Mouse (Mus musculus) CH12.LX (cell line): Measurements from ENCODE around the gene Inpp5d. TPM values are rescaled to one million over a fixed set of nuclear protein-coding genes. Genes with fewer than 3 reads are reported as not detected.

Source experiments
- DNase-seq: peaks from one replicate; pipeline ENCODE4 v3.0.0-alpha.2; 2013; ENCODE audit errors: extremely low read depth
- H3K27ac ChIP-seq: 2 replicates; pipeline ENCODE4 v1.5.1; 2012; ENCODE audit warnings: low read depth, mild to moderate bottlenecking, control low read depth, moderate library complexity; ENCODE audit not compliant: insufficient read depth
- H3K27me3 ChIP-seq: replicated peaks from 2 replicates; pipeline ENCODE3; 2012; ENCODE audit warnings: inconsistent platforms
- H3K36me3 ChIP-seq, 2 experiments: replicated peaks in 1 of 2; 2 replicates each; pipeline versions ENCODE3 to v1.6.1; 2012; ENCODE audit warnings: inconsistent platforms in 1 of 2, low read length in 1 of 2, mild to moderate bottlenecking in 1 of 2, mixed read lengths in 1 of 2, moderate library complexity in 1 of 2; ENCODE audit not compliant: control insufficient read depth in 1 of 2, insufficient read depth in 1 of 2
- H3K4me1 ChIP-seq, 2 experiments: 2 replicates each; pipeline ENCODE4 v1.6.1; 2012; ENCODE audit warnings: inconsistent platforms in 1 of 2, moderate library complexity in 1 of 2; ENCODE audit not compliant: insufficient read depth in 2 of 2, control insufficient read depth in 1 of 2
- H3K4me2 ChIP-seq: 2 replicates; pipeline ENCODE4 v1.6.1; 2012; ENCODE audit warnings: low read depth, mild to moderate bottlenecking, control low read depth; ENCODE audit not compliant: poor library complexity, insufficient read depth, severe bottlenecking
- H3K4me3 ChIP-seq, 3 experiments: fragments of 150-350 bp in 1 of 3; sonication (generic) in 1 of 3; replicated peaks in 1 of 3; 2 replicates each; pipeline versions ENCODE3 to v1.5.1; 2011 to 2012; ENCODE audit warnings: low read depth in 2 of 3, low read length in 2 of 3, mild to moderate bottlenecking in 2 of 3, moderate library complexity in 2 of 3, control low read depth in 1 of 3, improper control_type of control experiment in 1 of 3, inconsistent platforms in 1 of 3, mixed read lengths in 1 of 3; ENCODE audit not compliant: poor library complexity in 1 of 3
- H3K79me2 ChIP-seq: replicated peaks from 2 replicates; pipeline ENCODE4 v1.6.1; 2012; ENCODE audit warnings: mild to moderate bottlenecking, moderate library complexity; ENCODE audit not compliant: control insufficient read depth, poor library complexity, insufficient read depth, severe bottlenecking; ENCODE audit errors: extremely low read depth
- H3K9ac ChIP-seq: 2 replicates; pipeline ENCODE4 v1.6.1; 2012; ENCODE audit warnings: low read depth, mild to moderate bottlenecking, control low read depth, moderate library complexity; ENCODE audit not compliant: insufficient read depth
- H3K9me3 ChIP-seq: replicated peaks from 2 replicates; pipeline ENCODE3; 2012; ENCODE audit warnings: low read length, inconsistent platforms, mixed read lengths
- BHLHE40 ChIP-seq: IDR thresholded peaks from 2 replicates; pipeline ENCODE4 v1.6.1; 2011; ENCODE audit warnings: mild to moderate bottlenecking, low read depth, low read length, improper control_type of control experiment
- CHD1 ChIP-seq: IDR thresholded peaks from 2 replicates; pipeline ENCODE4 v1.6.1; 2012; ENCODE audit warnings: low read depth, low read length, improper control_type of control experiment, inconsistent platforms
- CTCF ChIP-seq, 2 experiments: IDR thresholded peaks in 1 of 2; conservative IDR thresholded peaks in 1 of 2; 2 replicates each; pipeline ENCODE4 v1.5.1; 2011 to 2012; ENCODE audit warnings: low read depth in 2 of 2, low read length in 2 of 2, improper control_type of control experiment in 1 of 2, inconsistent platforms in 1 of 2, mild to moderate bottlenecking in 1 of 2, moderate library complexity in 1 of 2
- E2F4 ChIP-seq: IDR thresholded peaks from 2 replicates; pipeline ENCODE4 v1.6.1; 2011; ENCODE audit warnings: low read depth, low read length, improper control_type of control experiment; ENCODE audit not compliant: insufficient replicate concordance
- ELF1 ChIP-seq: IDR thresholded peaks from 2 replicates; pipeline ENCODE4 v1.6.1; 2014; ENCODE audit warnings: low read depth, mild to moderate bottlenecking, inconsistent platforms, low read length, improper control_type of control experiment
- ETS1 ChIP-seq: conservative IDR thresholded peaks from 2 replicates; pipeline ENCODE4 v1.6.1; 2012; ENCODE audit warnings: low read depth, mild to moderate bottlenecking, inconsistent platforms, low read length, improper control_type of control experiment, moderate library complexity
- HCFC1 ChIP-seq: IDR thresholded peaks from 2 replicates; pipeline ENCODE4 v1.6.1; 2012; ENCODE audit warnings: low read depth, mild to moderate bottlenecking, inconsistent platforms, low read length, improper control_type of control experiment
- IRF4 ChIP-seq: IDR thresholded peaks from 2 replicates; pipeline ENCODE4 v1.6.1; 2014; ENCODE audit warnings: low read depth, mild to moderate bottlenecking, inconsistent platforms, low read length, improper control_type of control experiment
- JUND ChIP-seq: conservative IDR thresholded peaks from 2 replicates; pipeline ENCODE4 v1.6.1; 2011; ENCODE audit warnings: low read depth, low read length, improper control_type of control experiment
- KAT2A ChIP-seq: IDR thresholded peaks from 2 replicates; pipeline ENCODE4 v1.6.1; 2012; ENCODE audit warnings: low read length, improper control_type of control experiment, inconsistent platforms; ENCODE audit not compliant: insufficient replicate concordance
- MAFK ChIP-seq: IDR thresholded peaks from 2 replicates; pipeline ENCODE4 v1.6.1; 2011; ENCODE audit warnings: low read length, improper control_type of control experiment; ENCODE audit not compliant: insufficient replicate concordance
- MEF2A ChIP-seq: IDR thresholded peaks from 2 replicates; pipeline ENCODE4 v1.6.1; 2014; ENCODE audit warnings: low read depth, mild to moderate bottlenecking, inconsistent platforms, low read length, improper control_type of control experiment, borderline replicate concordance
- MYC ChIP-seq: IDR thresholded peaks from 2 replicates; pipeline ENCODE4 v1.6.1; 2011; ENCODE audit warnings: low read depth, mild to moderate bottlenecking, improper control_type of control experiment, low read length
- NRF1 ChIP-seq: IDR thresholded peaks from 2 replicates; pipeline ENCODE4 v1.6.1; 2014; ENCODE audit warnings: low read depth, mild to moderate bottlenecking, inconsistent platforms, low read length, improper control_type of control experiment, moderate library complexity
- PAX5 ChIP-seq: IDR thresholded peaks from 2 replicates; pipeline ENCODE4 v1.6.1; 2012; ENCODE audit warnings: low read length, inconsistent platforms, mixed read lengths
- POLR2A ChIP-seq: IDR thresholded peaks from 2 replicates; pipeline ENCODE4 v1.6.1; 2011; ENCODE audit warnings: low read depth, mild to moderate bottlenecking, improper control_type of control experiment, low read length
- POLR2AphosphoS2 ChIP-seq: IDR thresholded peaks from 2 replicates; pipeline ENCODE4 v1.6.1; 2011; ENCODE audit warnings: low read depth, low read length, improper control_type of control experiment
- RAD21 ChIP-seq: IDR thresholded peaks from 2 replicates; pipeline ENCODE4 v1.6.1; 2011; ENCODE audit warnings: low read depth, mild to moderate bottlenecking, low read length, improper control_type of control experiment, moderate library complexity
- SIN3A ChIP-seq: IDR thresholded peaks from 2 replicates; pipeline ENCODE4 v1.6.1; 2012; ENCODE audit warnings: low read length, improper control_type of control experiment, inconsistent platforms
- TBP ChIP-seq: conservative IDR thresholded peaks from 2 replicates; pipeline ENCODE4 v1.6.1; 2011; ENCODE audit warnings: low read depth, low read length, improper control_type of control experiment
- TCF12 ChIP-seq: IDR thresholded peaks from 2 replicates; pipeline ENCODE4 v1.6.1; 2014; ENCODE audit warnings: low read depth, mild to moderate bottlenecking, inconsistent platforms, low read length, improper control_type of control experiment
- UBTF ChIP-seq: IDR thresholded peaks from 2 replicates; pipeline ENCODE4 v1.6.1; 2012; ENCODE audit warnings: low read depth, mild to moderate bottlenecking, inconsistent platforms, low read length, improper control_type of control experiment, moderate library complexity
- ZC3H11A ChIP-seq: IDR thresholded peaks from 2 replicates; pipeline ENCODE4 v1.6.1; 2012; ENCODE audit warnings: low read depth, mild to moderate bottlenecking, inconsistent platforms, low read length, improper control_type of control experiment
- ZKSCAN1 ChIP-seq: IDR thresholded peaks from 2 replicates; pipeline ENCODE4 v1.6.1; 2012; ENCODE audit warnings: low read depth, inconsistent platforms, low read length, improper control_type of control experiment, borderline replicate concordance
- ZMIZ1 ChIP-seq: IDR thresholded peaks from 2 replicates; pipeline ENCODE4 v1.6.1; 2012; ENCODE audit warnings: low read depth, mild to moderate bottlenecking, inconsistent platforms, low read length, improper control_type of control experiment
- ZNF384 ChIP-seq: IDR thresholded peaks from 2 replicates; pipeline ENCODE4 v1.6.1; 2012; ENCODE audit warnings: low read depth, low read length, improper control_type of control experiment, inconsistent platforms
- dilution Hi-C: fragments of 300-500 bp; cut with MboI; formaldehyde crosslinking; loops from 2 replicates; pipeline ENCODE4 v1.14.3; 2020; ENCODE audit warnings: low sequenced_read_pairs; ENCODE audit not compliant: extremely low pct_unique_long_range_greater_than_20kb, extremely low pct_ligation_motif_present
- in situ Hi-C: fragments of 300-500 bp; cut with MboI; formaldehyde crosslinking; loops from 3 replicates; pipeline ENCODE4 v1.14.3; 2019; ENCODE audit warnings: low sequenced_read_pairs, low pct_ligation_motif_present, low pct_unique_long_range_greater_than_20kb, mixed read lengths
- polyA plus RNA-seq: library from polyadenylated mRNA; unstranded; fragments of >175 nt; gene quantifications from 2 replicates; pipeline ENCODE4 v1.2.1, GENCODE M21; 2012; ENCODE audit warnings: low read depth; ENCODE audit not compliant: insufficient read length
- total RNA-seq, 2 experiments: library from RNA; depleted of rRNA; stranded (reverse); fragments of 300-350 nt in 1 of 2; fragments of >200 nt in 1 of 2; gene quantifications; 2 replicates each; pipeline ENCODE4 v1.2.3; 2012 to 2014

Gene Inpp5d
- total and polyA plus RNA-seq, 3 experiments: 97.1 to 109 (median 106) TPM

DNA sequence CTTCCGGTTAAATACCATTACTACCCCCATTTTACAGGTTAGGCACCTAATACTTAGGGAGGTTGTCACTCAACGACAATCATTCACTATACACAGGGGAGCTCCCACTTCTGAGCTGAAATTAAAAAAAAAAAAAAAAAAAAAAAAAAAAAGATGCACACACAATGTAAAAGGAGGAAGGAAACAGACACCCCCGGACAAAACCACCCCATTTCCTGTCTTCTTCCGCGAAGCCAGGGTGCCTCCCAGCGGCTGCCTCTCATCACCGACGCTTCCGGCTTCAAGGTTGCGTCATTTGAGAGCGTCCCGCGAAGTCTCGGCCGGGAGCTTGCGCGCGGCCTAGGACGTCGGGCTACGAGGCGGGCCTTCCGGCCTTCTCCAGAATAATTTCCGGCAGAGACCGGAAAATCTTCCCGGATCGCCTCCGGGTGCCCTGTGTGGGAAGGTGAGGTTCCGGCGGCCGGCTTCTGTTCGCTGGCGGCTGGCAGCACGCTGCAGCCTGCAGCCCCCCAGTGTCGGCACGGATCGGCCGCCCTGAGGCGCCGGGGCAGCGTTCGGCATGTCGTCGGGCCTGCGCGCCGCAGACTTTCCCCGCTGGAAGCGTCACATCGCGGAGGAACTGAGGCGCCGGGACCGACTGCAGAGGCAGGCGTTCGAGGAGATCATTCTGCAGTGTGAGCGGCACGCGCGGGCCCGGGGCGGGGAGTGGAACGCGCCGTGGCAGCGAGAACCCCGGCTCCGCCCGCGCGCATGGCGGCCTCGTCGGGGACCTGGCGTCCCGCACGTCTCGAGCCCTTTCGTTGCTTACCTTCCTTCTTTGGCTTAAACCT lies 135.7 kb downstream of the Inpp5d start, which contains the start of gene Atg16l1 (continued):
- peak; percentile 83; the same call in 1 of the 2 replicates for TF ChIP-seq E2F4

DNA sequence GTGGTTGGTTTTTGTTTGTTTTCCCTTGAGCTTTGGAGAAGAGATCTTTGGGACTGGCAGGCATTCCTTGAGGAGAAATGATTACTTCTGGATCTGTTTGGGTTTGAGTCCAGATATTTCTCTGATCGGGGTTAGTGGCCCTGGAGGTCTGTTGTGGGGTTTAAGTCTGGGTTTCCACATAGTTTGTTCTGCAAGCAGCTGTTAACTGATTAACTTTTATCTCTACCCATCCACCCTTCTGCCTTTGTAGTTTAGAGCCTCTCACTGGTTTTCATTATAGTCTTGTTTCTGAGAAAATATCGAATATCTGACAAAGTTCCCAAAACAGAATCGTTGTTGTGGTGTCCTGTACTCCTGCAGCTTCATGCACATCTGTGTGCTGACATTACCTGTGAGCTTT lies 143.7 kb downstream of the Inpp5d start:
- Histone ChIP-seq H3K27me3 (no peaks in the 10 kb centered on the region), H3K9me3 (no peaks in the 10 kb centered on the region), H3K4me1 (peaks cover 0 to 11% of the 10 kb centered on the region in 2 experiments; a peak in 2 of 4 replicates), H3K4me3 (no peak overlapping the region), H3K79me2 (peaks cover 5% of the 10 kb centered on the region), H3K36me3 (peaks cover 71 to 97% of the 10 kb centered on the region in 2 experiments), H3K9ac (no peak overlapping the region), H3K27ac (no peak overlapping the region), H3K4me2 (no peak overlapping the region)
- TF ChIP-seq ELF1 (no peak), KAT2A (no peak), TBP (no peak), MYC (no peak), CHD1 (no peak), ZC3H11A (no peak), ZMIZ1 (no peak), NRF1 (no peak), ZNF384 (no peak), POLR2A (no peak), UBTF (no peak), PAX5 (no peak), POLR2AphosphoS2 (no peak), MEF2A (no peak), TCF12 (no peak), ETS1 (no peak)
- no peak for DNase-seq
- dilution Hi-C loops (no loop called here), in situ Hi-C loops (loop anchor here (10.0 kb wide), 1 partner anchor 161 kb away; no protein-coding TSS in a partner anchor)

DNA sequence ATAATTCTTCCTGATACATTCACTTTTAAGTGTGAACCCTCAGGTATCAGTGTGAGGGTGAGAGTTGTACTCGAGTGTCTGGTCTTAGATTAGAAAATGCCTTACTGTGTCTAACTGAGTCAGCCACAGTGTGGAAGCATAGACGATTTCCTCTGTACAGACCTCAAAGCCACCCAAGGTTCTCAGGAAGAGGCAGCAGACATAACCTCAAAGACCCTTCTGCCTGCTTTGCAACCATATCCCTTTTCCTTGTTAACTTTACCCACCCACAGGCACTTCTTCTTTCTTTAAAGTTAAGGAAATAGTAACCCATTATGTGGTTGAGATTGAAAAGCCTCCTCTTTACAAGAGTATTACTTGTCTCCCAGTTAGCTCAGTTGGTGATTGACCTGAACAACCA lies 145.6 kb downstream of the Inpp5d start:
- TF ChIP-seq JUND (no peak), UBTF (no peak), MAFK (no peak), RAD21 (no peak), IRF4 (no peak), HCFC1 (no peak), CTCF (conservative IDR thresholded peaks at IDR 0.05 in 1 of 2, IDR thresholded peaks at IDR 0.05 in 1 of 2; ENCODE audit: low read depth in 2 of 2, low read length in 2 of 2) (no peak), ZC3H11A (no peak), ZKSCAN1 (no peak), POLR2AphosphoS2 (no peak), POLR2A (no peak), MEF2A (no peak), TBP (no peak), SIN3A (no peak), BHLHE40 (no peak)
- H3K9me3 ChIP-seq: no peaks in the 10 kb centered on the region
- H3K79me2 ChIP-seq: no peaks in the 10 kb centered on the region
- in situ Hi-C loops: loop anchor here (10.0 kb wide), 1 partner anchor 159 kb away; no protein-coding TSS in a partner anchor
- H3K4me2 ChIP-seq: no peak overlapping the region
- H3K4me1 ChIP-seq: peaks cover 0 to 8% of the 10 kb centered on the region in 2 experiments; a peak in 2 of 4 replicates
- no peaks in the 10 kb centered on the region for H3K27me3 ChIP-seq
- peaks cover 69 to 94% of the 10 kb centered on the region in 2 experiments for H3K36me3 ChIP-seq
- H3K9ac ChIP-seq: no peak overlapping the region
- no peak for DNase-seq
- no peak overlapping the region for H3K4me3 ChIP-seq
- dilution Hi-C loops: no loop called here
- H3K27ac ChIP-seq: no peak overlapping the region
